In the genomic region with DNA sequence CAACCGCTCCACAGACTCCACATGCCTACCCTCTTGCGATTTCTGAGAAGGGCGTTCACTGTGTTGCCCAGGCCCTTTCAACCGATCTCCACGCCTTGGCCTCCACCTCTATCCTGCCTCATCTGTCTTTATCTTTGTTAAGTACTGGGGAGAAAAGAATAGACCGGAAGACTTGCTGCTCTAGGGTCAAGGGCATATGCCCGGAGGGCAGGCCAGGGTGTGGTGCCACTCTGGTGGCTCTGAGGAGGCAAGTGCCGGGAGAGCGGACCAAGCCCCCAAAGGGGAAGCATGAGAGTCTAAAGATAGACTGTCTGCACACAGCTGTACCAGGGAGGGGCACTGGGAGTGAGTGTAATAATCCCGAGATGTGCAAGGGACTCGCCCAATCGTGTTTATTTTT, we compare ENCODE assay signal across 13 mouse cellular contexts. TPM values are rescaled to one million over a fixed set of nuclear protein-coding genes. Genes with fewer than 3 reads are reported as not detected.
A peak's percentile ranks its signal among the peaks of the same experiment; 100 is the strongest.
DNase-seq lines count a peak whose midpoint lies in the region; ATAC-seq and TF ChIP-seq lines count a peak whose summit lies in the region.
"Had no signal": no experiment of that assay in that cellular context is flagged by ENCODE, and none has a peak within 500 bp of the region (broad histone marks: within the 10 kb centered on the region; RNA-seq: fewer than 3 reads in every experiment).

No protein-coding gene starts in this region.

- peaks cover 12% of the 10 kb centered on the region for H3K4me1 ChIP-seq in kidney, adult 2 months (ENCODE audit: control insufficient read depth, insufficient read depth, low read length)
- peaks cover 17 to 26% of the 10 kb centered on the region in 2 experiments for H3K4me1 ChIP-seq in ES-E14 (ENCODE audit: control insufficient read depth in 2 of 2, insufficient read depth in 2 of 2, low read length in 2 of 2, poor library complexity in 1 of 2)
- H3K4me1 ChIP-seq in heart, adult 2 months (ENCODE audit: control insufficient read depth, insufficient read depth, low read length), result peaks cover 8% of the 10 kb centered on the region
- peaks cover 35% of the 10 kb centered on the region for H3K4me1 ChIP-seq in limb, embryonic 12.5 days (replicated peaks)

- ATAC-seq in limb, embryonic 12.5 days (ENCODE audit: insufficient number of reproducible peaks, insufficient read depth, low FRiP score, low TSS enrichment, low read depth), result no peak
- ATAC-seq: CD4-positive, CD25-positive, alpha-beta regulatory T cell, adult 4 months had no signal

- no peak for DNase-seq in kidney, adult 2 months
- no peak for DNase-seq in kidney, postnatal 4 days
- DNase-seq in ES-E14 (ENCODE audit: low read depth, low spot score), result peak; percentile 98
- DNase-seq in heart, adult 2 months, result peak; percentile 50 to 60
- DNase-seq in cerebellum, postnatal 14 days, result no peak
- no peak for DNase-seq in adrenal gland, postnatal 4 days (ENCODE audit: low spot score in 2 of 2)
- no peak for DNase-seq in left cerebral cortex, postnatal 4 days
- DNase-seq: adrenal gland, adult 2 months; cerebellum, adult 9-10 months; thymus, postnatal 14 days had no signal

- H3K79me2 ChIP-seq in heart, adult 2 months (replicated peaks; ENCODE audit: control insufficient read depth, insufficient read depth, low read length), result no peaks in the 10 kb centered on the region

- H3K4me3 ChIP-seq in kidney, adult 2 months (ENCODE audit: insufficient read depth, low read depth, low read length), result no peak overlapping the region
- peak overlapping the region in 1 of 2 experiments; percentile 45; a peak in 2 of 4 replicates for H3K4me3 ChIP-seq in ES-E14 (ENCODE audit: insufficient read depth in 1 of 2, low read depth in 1 of 2, low read length in 2 of 2, poor library complexity in 1 of 2, severe bottlenecking in 1 of 2)
- no peak overlapping the region for H3K4me3 ChIP-seq in heart, adult 2 months
- H3K4me3 ChIP-seq in limb, embryonic 12.5 days (replicated peaks), result no peak overlapping the region
- H3K4me3 ChIP-seq: lung, embryonic 15.5 days had no signal

- H3K9me3 ChIP-seq in ES-E14 (ENCODE audit: control insufficient read depth, insufficient read depth, low read depth, low read length), result no peaks in the 10 kb centered on the region
- H3K9me3 ChIP-seq in limb, embryonic 12.5 days, result no peaks in the 10 kb centered on the region
- H3K9me3 ChIP-seq: lung, embryonic 15.5 days had no signal

- TF ChIP-seq POLR2A in kidney, adult 2 months (IDR thresholded peaks at IDR 0.05; ENCODE audit: low read depth, low read length), result no peak
- TF ChIP-seq POLR2A in heart, adult 2 months (IDR thresholded peaks at IDR 0.05; ENCODE audit: insufficient read depth, low read depth, low read length), result no peak

- 51% methylated on average over 12 of the region's 12 CpGs for WGBS in kidney, adult 2 months
- WGBS in heart, adult 2 months, result 21% methylated on average over 12 of the region's 12 CpGs
- 63% methylated on average over 12 of the region's 12 CpGs for WGBS in limb, embryonic 12.5 days

- intact Hi-C loops in heart, adult 2 months (cut with DNase I), result no loop called here
- intact Hi-C loops in left cerebral cortex, postnatal 4 days (cut with DNase I), result no loop called here

- no peak overlapping the region for H3K4me2 ChIP-seq in limb, embryonic 12.5 days
- H3K4me2 ChIP-seq: lung, embryonic 15.5 days had no signal

- TF ChIP-seq EP300 in heart, adult 2 months (IDR thresholded peaks at IDR 0.05; ENCODE audit: insufficient read depth, low read depth, low read length), result 0 out of 2 replicates have a peak, but pooled peaks have one; percentile 26

- H3K27ac ChIP-seq in kidney, adult 2 months (ENCODE audit: insufficient read depth, low read depth, low read length), result 0 out of 2 replicates have a peak overlapping the region, but pooled peaks have one; percentile 24
- peak overlapping the region; percentile 99 for H3K27ac ChIP-seq in ES-E14 (ENCODE audit: insufficient read depth, low read depth, low read length, poor library complexity, severe bottlenecking)
- H3K27ac ChIP-seq in heart, adult 2 months, result peak overlapping the region; percentile 39
- 0 out of 2 replicates have a peak overlapping the region, but pooled peaks have one; percentile 8 for H3K27ac ChIP-seq in limb, embryonic 12.5 days
- H3K27ac ChIP-seq: lung, embryonic 15.5 days had no signal

- no peaks in the 10 kb centered on the region for H3K27me3 ChIP-seq in kidney, adult 2 months (replicated peaks; ENCODE audit: control insufficient read depth, insufficient read depth, low read length)
- no peaks in the 10 kb centered on the region for H3K27me3 ChIP-seq in heart, adult 2 months (ENCODE audit: control insufficient read depth, insufficient read depth, low read length)
- no peaks in the 10 kb centered on the region for H3K27me3 ChIP-seq in limb, embryonic 12.5 days
- H3K27me3 ChIP-seq: lung, embryonic 15.5 days had no signal

- H3K9ac ChIP-seq in ES-E14 (ENCODE audit: insufficient read depth, low read depth, low read length, poor library complexity, severe bottlenecking), result peak overlapping the region; percentile 71
- H3K9ac ChIP-seq in heart, adult 2 months (ENCODE audit: low read depth, low read length), result no peak overlapping the region
- H3K9ac ChIP-seq in limb, embryonic 12.5 days (replicated peaks), result no peak overlapping the region
- H3K9ac ChIP-seq: lung, embryonic 15.5 days had no signal

- TF ChIP-seq CTCF in kidney, adult 2 months (conservative IDR thresholded peaks at IDR 0.05; ENCODE audit: insufficient read depth, insufficient read length, low read depth, low read length), result no peak
- TF ChIP-seq CTCF in heart, adult 2 months (IDR thresholded peaks at IDR 0.05), result no peak

- H3K36me3 ChIP-seq in kidney, adult 2 months (ENCODE audit: control insufficient read depth, insufficient read depth, low read length), result no peaks in the 10 kb centered on the region
- H3K36me3 ChIP-seq in ES-E14 (ENCODE audit: control insufficient read depth, insufficient read depth, low read length, poor library complexity, severe bottlenecking), result no peaks in the 10 kb centered on the region
- H3K36me3 ChIP-seq in heart, adult 2 months (ENCODE audit: control insufficient read depth, insufficient read depth, low read length), result 0 out of 2 replicates have a peak, but pooled peaks cover 2% of the 10 kb centered on the region
- H3K36me3 ChIP-seq in limb, embryonic 12.5 days, result no peaks in the 10 kb centered on the region
- H3K36me3 ChIP-seq: lung, embryonic 15.5 days had no signal

- in situ Hi-C loops in ES-E14 (cut with MboI; ENCODE audit: low sequenced_read_pairs in 2 of 2, unreplicated experiment in 2 of 2), result loop anchor here in 1 of 2 experiments (25.0 kb wide), 1 partner anchor 458 kb away; a partner anchor contains a TSS

TF ChIP-seq in ES-E14, 5 proteins besides CTCF, POLR2A, EP300 and RAD21:
- TF ChIP-seq ZNF384 (IDR thresholded peaks at IDR 0.05; ENCODE audit: low read depth, low read length) (no peak), CHD2 (IDR thresholded peaks at IDR 0.05; ENCODE audit: low read depth, low read length) (peak; percentile 78), MAFK (IDR thresholded peaks at IDR 0.05; ENCODE audit: insufficient read depth, low read depth, low read length) (no peak), HCFC1 (IDR thresholded peaks at IDR 0.05; ENCODE audit: borderline replicate concordance, insufficient read depth, low read length) (no peak), ZC3H11A (IDR thresholded peaks at IDR 0.05; ENCODE audit: borderline replicate concordance, low read depth, low read length) (no peak)

RNA-seq across cellular contexts. Expression of a gene that starts 40.7 kb away (rescaled TPM):
- 8.0 and 10.1 TPM in 2 replicates for polyA plus RNA-seq in kidney, adult 2 months (2012; rRNA removed)
- 26.8 and 36.5 TPM in 2 replicates for total RNA-seq in ES-E14 (2012; rRNA removed)
- 10 to 100 TPM; 10.9 to 15.7 TPM for total RNA-seq in heart, adult 2 months (2021)
- polyA plus RNA-seq in heart, adult 2 months (2012; rRNA removed), result 3.6 and 6.2 TPM in 2 replicates
- polyA plus RNA-seq in limb, embryonic 12.5 days (2016; fragmentation: Nextera tagmentation; extraction: Ambion mirVana), result 48.1 and 49.9 TPM in 2 replicates
- total RNA-seq in adrenal gland, postnatal 4 days (2021), result 10 to 100 TPM; 30.7 to 31.5 TPM
- total RNA-seq in left cerebral cortex, postnatal 4 days (2021), result 10 to 100 TPM; 14.8 to 17.6 TPM

Comparison
In these comparisons a context has a peak if more than half of its experiments do, and no peak if none do; other contexts are left out.
1. DNase-seq: peak in ES-E14 (single experiment) and heart, adult 2 months (2 of 2); none in kidney, adult 2 months (single experiment), kidney, postnatal 4 days (0 of 2), cerebellum, postnatal 14 days (0 of 2), adrenal gland, postnatal 4 days (0 of 2) and left cerebral cortex, postnatal 4 days (single experiment).
2. H3K27ac ChIP-seq: peak in every context shown above with its lines; median percentile 99 in ES-E14; 39 in heart, adult 2 months; 24 in kidney, adult 2 months; 8 in limb, embryonic 12.5 days.